Mouse (Mus musculus) liver, adult 2 months (tissue): ENCODE data around the gene Nhsl1.

ENCODE experiments used
- CTCF ChIP-seq: fragments of 200-500 bp; IDR thresholded peaks from 2 replicates; pipeline ENCODE4 v1.5.1; 2011; ENCODE audit warnings: low read depth, low read length, control low read depth
- POLR2A ChIP-seq: fragments of 200-500 bp; IDR thresholded peaks from 2 replicates; pipeline ENCODE4 v1.6.1; 2011; ENCODE audit warnings: low read length, control low read depth; ENCODE audit not compliant: insufficient read depth; ENCODE audit errors: extremely low read depth

DNA sequence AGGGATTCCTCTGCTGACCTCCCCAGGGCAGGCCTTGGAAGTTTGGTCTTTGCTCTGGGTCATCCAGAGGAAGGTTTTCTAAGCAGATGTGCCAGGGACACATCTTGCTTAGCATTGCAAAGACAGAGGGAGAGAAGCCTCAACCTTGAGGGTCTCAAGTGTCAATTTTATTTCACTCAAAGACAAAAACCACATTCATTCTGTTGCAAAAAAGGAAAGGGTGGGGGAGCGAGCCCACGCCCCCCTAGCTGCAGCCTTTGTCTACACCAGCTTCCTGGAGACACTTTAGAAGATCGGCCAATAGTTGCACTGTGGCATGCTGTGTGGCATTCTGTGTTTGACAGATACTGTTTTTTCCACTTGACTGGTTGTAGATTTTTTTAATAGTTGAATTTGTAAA is 104.2 kb downstream of the Nhsl1 start:
- TF ChIP-seq CTCF: no peak
- no peak for TF ChIP-seq POLR2A
